Mouse (Mus musculus) hindbrain, embryonic 12.5 days (tissue): Measurements from ENCODE around the gene Sde2. TPM values are rescaled to one million over a fixed set of nuclear protein-coding genes. Genes with fewer than 3 reads are reported as not detected.
A peak's percentile ranks its signal among the peaks of the same experiment; 100 is the strongest.

ENCODE experiments used
- ATAC-seq: fragments of 200-750 bp; cut with Nextera tagmentation; 2 replicates; pipeline ENCODE4 v1.8.0; 2017; ENCODE audit warnings: moderate TSS enrichment; ENCODE audit not compliant: low FRiP score
- H3K27ac ChIP-seq: fragments of 300-500 bp; sonication (generic); 2 replicates; pipeline ENCODE4 v1.5.1; 2016; ENCODE audit warnings: mild to moderate bottlenecking
- H3K27me3 ChIP-seq: fragments of 300-500 bp; sonication (generic); 2 replicates; pipeline ENCODE4 v1.6.1; 2016; ENCODE audit warnings: mild to moderate bottlenecking
- H3K36me3 ChIP-seq: fragments of 300-500 bp; sonication (generic); 2 replicates; pipeline ENCODE4 v1.6.1; 2016; ENCODE audit warnings: mild to moderate bottlenecking
- H3K4me1 ChIP-seq: fragments of 300-500 bp; sonication (generic); 2 replicates; pipeline ENCODE4 v1.6.1; 2016
- H3K4me2 ChIP-seq: fragments of 300-500 bp; sonication (generic); replicated peaks from 2 replicates; pipeline ENCODE4 v1.6.1; 2016; ENCODE audit warnings: mild to moderate bottlenecking
- H3K4me3 ChIP-seq: fragments of 300-500 bp; sonication (generic); 2 replicates; pipeline ENCODE4 v1.5.1; 2016; ENCODE audit warnings: mild to moderate bottlenecking
- H3K9ac ChIP-seq: fragments of 300-500 bp; sonication (generic); 2 replicates; pipeline ENCODE4 v1.6.1; 2016; ENCODE audit warnings: mild to moderate bottlenecking, moderate library complexity
- H3K9me3 ChIP-seq: fragments of 300-500 bp; sonication (generic); replicated peaks from 2 replicates; pipeline ENCODE4 v1.6.1; 2016; ENCODE audit warnings: mild to moderate bottlenecking
- WGBS: fragments of 180-500 bp; shearing (Covaris S2); methylation state at CpG from one replicate; pipeline ENCODE4 v1.1.7; 2016; 5-methylcytosine and 5-hydroxymethylcytosine counted together
- polyA plus RNA-seq: library from polyadenylated mRNA; unstranded; fragments of >200 nt; fragmentation: Nextera tagmentation; extraction: Ambion mirVana; gene quantifications from 2 replicates; pipeline ENCODE4 v1.2.1, GENCODE M21; 2016

Gene Sde2
- polyA plus RNA-seq, 1 experiment from 2014 or later, result 35.6 TPM

DNA sequence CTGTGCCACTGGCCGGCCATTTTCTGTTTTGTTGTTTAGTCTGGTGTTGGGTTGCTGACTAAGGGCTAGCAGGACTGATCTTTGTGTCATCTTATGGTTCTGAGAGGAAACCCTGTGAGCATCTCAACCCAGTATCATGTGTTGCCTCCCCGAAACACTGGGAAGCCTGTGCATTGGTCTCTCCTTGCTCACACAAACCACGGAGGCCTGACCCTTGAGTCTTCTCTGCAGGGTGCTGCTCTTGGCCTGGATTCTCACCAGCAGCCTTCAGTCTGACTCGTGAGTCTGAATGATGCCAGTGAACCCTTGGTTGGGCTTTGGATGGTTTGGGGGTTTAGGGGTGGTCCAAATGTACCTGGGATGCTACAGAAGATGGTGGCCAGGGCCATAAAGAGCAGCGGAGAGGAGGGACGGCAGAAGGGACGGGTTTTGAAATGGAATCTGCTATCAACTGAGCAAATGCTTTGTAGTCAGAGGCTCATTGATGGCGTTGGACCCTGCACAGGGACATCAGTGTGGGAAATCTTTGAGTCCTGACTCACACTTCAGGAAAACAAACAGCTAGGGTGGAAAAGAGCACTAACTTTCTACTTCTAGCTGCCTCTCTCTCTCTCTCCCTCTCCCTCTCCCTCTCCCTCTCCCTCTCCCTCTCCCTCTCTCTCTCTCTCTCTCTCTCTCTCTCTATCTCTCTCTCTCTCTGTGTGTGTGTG, 11.6 kb upstream of the Sde2 start:
- H3K4me3 ChIP-seq, result no peak overlapping the region
- H3K27ac ChIP-seq, result no peak overlapping the region
- H3K9me3 ChIP-seq, result no peaks in the 10 kb centered on the region; the same call in 1 of the 2 replicates
- no peak for ATAC-seq
- H3K36me3 ChIP-seq, result no peaks in the 10 kb centered on the region
- no peaks in the 10 kb centered on the region for H3K4me1 ChIP-seq
- no peak overlapping the region for H3K4me2 ChIP-seq
- no peaks in the 10 kb centered on the region for H3K27me3 ChIP-seq
- WGBS, result 67% methylated on average over 8 of the region's 8 CpGs
- H3K9ac ChIP-seq, result no peak overlapping the region

GRCm38 (mm10) chr1:180841561-180842300, 9.2 kb upstream of the Sde2 start:
- no peak overlapping the region for H3K4me3 ChIP-seq
- no peaks in the 10 kb centered on the region for H3K9me3 ChIP-seq
- H3K27me3 ChIP-seq, result no peaks in the 10 kb centered on the region
- H3K9ac ChIP-seq, result no peak overlapping the region
- H3K36me3 ChIP-seq, result no peaks in the 10 kb centered on the region
- no peaks in the 10 kb centered on the region for H3K4me1 ChIP-seq
- WGBS, result 89% methylated on average over 8 of the region's 8 CpGs
- no peak overlapping the region for H3K4me2 ChIP-seq
- H3K27ac ChIP-seq, result no peak overlapping the region
- ATAC-seq, result no peak

GRCm38 (mm10) chr1:180848114-180848510, 2.8 kb upstream of the Sde2 start:
- Histone ChIP-seq H3K27me3 (no peaks in the 10 kb centered on the region), H3K4me1 (peaks cover 35% of the 10 kb centered on the region), H3K4me2 (peak overlapping the region; percentile 54), H3K36me3 (no peaks in the 10 kb centered on the region; the same call in 1 of the 2 replicates), H3K4me3 (peak overlapping the region; percentile 30), H3K9ac (peak overlapping the region; percentile 53), H3K27ac (peak overlapping the region; percentile 99), H3K9me3 (no peaks in the 10 kb centered on the region)
- WGBS, result 2% methylated on average over 9 of the region's 9 CpGs
- ATAC-seq, result peak; percentile 33

DNA sequence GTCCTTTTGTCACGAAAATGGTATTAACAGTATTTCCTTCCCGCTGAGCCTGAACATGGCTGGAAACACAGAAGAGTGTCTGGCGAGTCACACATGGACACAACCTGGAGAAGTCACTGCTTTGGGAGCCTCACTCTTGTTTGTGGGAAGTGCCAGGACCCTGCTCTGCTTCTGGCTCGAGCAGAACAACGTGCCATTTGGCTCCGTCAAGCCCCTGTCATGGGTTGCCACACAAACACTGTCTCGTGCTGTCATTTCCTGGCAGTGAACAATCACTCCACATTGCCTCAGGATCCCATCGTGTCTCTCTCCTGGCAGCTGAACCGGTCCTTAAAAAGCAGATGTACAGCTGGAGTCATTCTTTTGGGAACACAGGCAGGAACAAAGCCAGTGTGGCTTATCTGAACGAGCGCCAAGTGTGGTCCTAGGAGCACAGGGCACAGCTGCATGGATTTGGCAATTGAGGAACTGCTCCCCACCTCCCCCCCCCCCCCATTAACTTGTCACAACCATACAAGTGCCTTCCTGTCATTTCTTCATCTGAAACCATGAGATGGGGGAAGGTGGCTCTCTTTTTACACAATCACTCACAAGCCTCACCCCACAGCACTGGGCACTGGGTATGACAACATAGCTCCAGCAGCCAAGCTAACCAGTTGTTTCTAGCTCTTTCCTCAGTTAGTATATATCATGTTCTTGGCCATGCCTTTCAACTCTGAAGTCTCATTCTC, 2.3 kb upstream of the Sde2 start:
- WGBS, result 16% methylated on average over 11 of the region's 11 CpGs
- H3K9ac ChIP-seq, result peak overlapping the region; percentile 53
- peaks cover 35% of the 10 kb centered on the region for H3K4me1 ChIP-seq
- H3K27ac ChIP-seq, result peak overlapping the region; percentile 99
- peak overlapping the region; percentile 30 for H3K4me3 ChIP-seq
- no peaks in the 10 kb centered on the region; the same call in 1 of the 2 replicates for H3K36me3 ChIP-seq
- H3K9me3 ChIP-seq, result no peaks in the 10 kb centered on the region
- no peaks in the 10 kb centered on the region for H3K27me3 ChIP-seq
- peak overlapping the region; percentile 54 for H3K4me2 ChIP-seq
- peak; percentile 26; the same call in 1 of the 2 replicates for ATAC-seq

DNA sequence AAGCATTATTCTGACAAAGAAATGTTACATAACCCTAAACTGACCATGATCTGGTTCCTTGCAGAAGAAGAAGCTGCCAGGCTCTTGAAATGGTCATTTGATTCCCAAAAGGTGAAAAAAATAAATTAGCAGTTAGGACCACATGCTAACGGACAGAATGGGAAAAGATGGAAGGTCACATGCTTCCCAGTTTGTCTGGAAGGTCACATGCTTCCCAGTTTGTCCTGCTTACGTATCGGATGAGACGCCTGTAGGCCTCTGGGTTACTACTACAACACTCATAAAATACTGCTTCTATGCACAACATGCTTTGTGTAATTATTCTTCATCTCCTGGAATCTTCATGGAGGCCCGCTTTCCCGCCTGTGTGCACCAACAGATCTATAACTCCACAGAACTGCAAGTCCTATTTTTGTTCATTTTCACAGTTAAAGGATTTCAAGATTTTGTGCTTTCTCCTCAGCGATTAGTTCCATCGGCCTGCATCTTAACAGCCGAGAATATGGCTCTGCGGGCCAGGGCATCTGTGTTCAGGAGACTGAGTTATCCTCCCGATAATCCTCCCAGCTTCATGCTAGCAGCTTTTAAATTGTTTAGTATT, 1.1 kb upstream of the Sde2 start:
- 32% methylated on average over 11 of the region's 11 CpGs for WGBS
- H3K9ac ChIP-seq, result peak overlapping the region; percentile 79
- no peaks in the 10 kb centered on the region for H3K27me3 ChIP-seq
- peak overlapping the region; percentile 75 for H3K4me2 ChIP-seq
- ATAC-seq, result no peak
- no peaks in the 10 kb centered on the region; the same call in 1 of the 2 replicates for H3K36me3 ChIP-seq
- H3K27ac ChIP-seq, result peak overlapping the region; percentile 99
- peaks cover 35% of the 10 kb centered on the region for H3K4me1 ChIP-seq
- H3K9me3 ChIP-seq, result no peaks in the 10 kb centered on the region
- H3K4me3 ChIP-seq, result peak overlapping the region; percentile 54

DNA sequence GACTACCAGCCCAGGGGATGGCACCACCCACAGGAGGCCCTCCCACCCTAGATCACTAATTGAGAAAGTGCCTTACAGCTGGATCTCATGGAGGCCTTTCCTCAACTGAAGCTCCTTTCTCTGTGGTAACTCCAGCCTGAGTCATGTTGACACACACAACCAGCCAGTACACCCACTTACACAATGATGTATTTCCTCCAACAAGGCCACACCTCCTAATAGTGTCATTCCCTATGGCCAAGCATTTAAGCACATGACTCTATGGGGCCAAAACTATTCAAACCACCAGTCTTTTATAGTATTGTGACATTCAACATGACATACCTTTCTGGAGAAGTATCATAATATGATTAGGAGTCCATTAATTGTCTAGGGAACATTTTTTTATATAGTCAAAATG, 7.8 kb downstream of the Sde2 start:
- Histone ChIP-seq H3K27me3 (no peaks in the 10 kb centered on the region), H3K4me3 (no peak overlapping the region), H3K36me3 (peaks cover 77% of the 10 kb centered on the region), H3K9me3 (no peaks in the 10 kb centered on the region), H3K4me2 (no peak overlapping the region), H3K27ac (no peak overlapping the region), H3K9ac (no peak overlapping the region), H3K4me1 (no peaks in the 10 kb centered on the region)
- no peak for ATAC-seq

- H3K27me3 ChIP-seq, result no peaks in the 10 kb centered on the region
- 88% methylated on average over 6 of the region's 6 CpGs for WGBS
- H3K36me3 ChIP-seq, result peaks cover 88% of the 10 kb centered on the region
- H3K4me1 ChIP-seq, result no peaks in the 10 kb centered on the region
- no peak overlapping the region for H3K27ac ChIP-seq
- no peaks in the 10 kb centered on the region for H3K9me3 ChIP-seq
- no peak overlapping the region for H3K9ac ChIP-seq
- no peak for ATAC-seq
- no peak overlapping the region for H3K4me3 ChIP-seq
- H3K4me2 ChIP-seq, result no peak overlapping the region
Measured at GRCm38 (mm10) chr1:180860030-180860429, 9.1 kb downstream of the Sde2 start.

DNA sequence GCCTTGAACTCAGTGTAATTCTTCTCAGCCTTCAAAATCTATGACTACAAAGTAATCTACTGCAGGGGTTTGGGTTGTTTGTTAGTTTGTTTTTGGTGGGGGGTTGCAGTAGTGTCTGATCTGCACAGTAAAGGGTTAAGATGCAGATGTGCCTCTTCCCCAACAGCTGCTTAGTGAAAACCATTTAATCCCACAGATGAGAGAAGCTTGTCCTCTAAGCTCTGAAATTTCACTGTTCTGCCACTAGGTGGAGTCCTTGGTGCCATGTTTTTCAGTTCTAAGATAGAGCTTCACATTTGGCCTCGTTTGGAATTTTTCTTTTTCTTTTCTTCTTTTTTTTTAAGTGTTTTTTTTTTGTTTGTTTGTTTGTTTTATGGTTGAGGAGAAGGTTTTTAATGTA, 12.7 kb downstream of the Sde2 start:
- H3K36me3 ChIP-seq, result peaks cover 87% of the 10 kb centered on the region
- no peak for ATAC-seq

DNA sequence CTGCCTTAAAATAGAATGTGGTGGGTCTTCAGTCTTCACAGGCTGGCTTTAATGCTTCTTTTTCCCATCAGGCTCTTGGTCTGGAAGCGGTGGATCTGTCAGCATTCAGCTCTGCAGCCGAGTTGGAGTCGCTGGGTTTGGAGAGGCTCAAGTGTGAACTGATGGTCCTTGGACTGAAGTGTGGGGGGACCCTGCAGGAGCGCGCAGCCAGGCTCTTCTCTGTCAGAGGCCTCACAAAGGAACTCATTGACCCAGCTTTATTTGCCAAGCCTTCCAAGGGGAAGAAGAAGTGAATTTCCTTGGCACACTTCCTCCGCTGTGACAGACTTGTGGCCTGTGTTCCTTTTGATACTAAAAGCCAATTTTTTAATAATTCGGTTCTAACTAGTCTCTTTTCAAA, 15.1 kb downstream of the Sde2 start:
- peaks cover 66% of the 10 kb centered on the region for H3K36me3 ChIP-seq
- 90% methylated on average over 7 of the region's 7 CpGs for WGBS

More for the DNA sequence above, 12.7 kb downstream of the Sde2 start:
- WGBS, result 42% methylated on average over 1 of the region's 1 CpGs
- H3K4me2 ChIP-seq, result no peak overlapping the region
- no peaks in the 10 kb centered on the region for H3K27me3 ChIP-seq
- H3K9ac ChIP-seq, result no peak overlapping the region
- H3K27ac ChIP-seq, result no peak overlapping the region
- no peaks in the 10 kb centered on the region for H3K9me3 ChIP-seq
- no peak overlapping the region for H3K4me3 ChIP-seq
- H3K4me1 ChIP-seq, result no peaks in the 10 kb centered on the region

DNA sequence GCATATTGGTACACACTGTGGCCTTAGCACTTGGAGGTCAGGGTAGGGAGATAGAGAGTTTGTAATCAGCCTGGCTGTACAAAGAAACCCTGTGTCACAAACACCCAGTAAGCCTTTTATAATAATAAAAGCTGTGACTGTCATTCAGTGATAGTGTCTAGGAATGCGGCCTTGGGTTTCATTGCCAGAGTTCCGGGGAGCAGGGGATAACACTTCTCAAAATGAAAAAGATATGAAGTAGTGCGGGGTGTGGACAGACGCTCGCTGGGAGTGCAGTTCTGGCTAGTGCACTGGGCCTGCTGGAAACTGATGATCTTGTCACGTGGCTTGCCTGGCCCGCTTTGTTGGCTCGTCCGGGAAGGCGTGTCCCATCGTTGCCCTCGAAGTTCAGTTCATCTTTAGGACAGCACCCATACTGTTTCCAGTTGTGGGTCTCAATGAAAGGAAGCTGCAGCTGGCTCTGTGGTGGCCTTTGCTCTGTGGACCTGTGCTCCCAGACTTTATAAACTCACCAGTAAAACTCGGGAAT, 19.3 kb downstream of the Sde2 start:
- Histone ChIP-seq H3K4me1 (no peaks in the 10 kb centered on the region), H3K27ac (no peak overlapping the region), H3K27me3 (no peaks in the 10 kb centered on the region; the same call in 1 of the 2 replicates), H3K36me3 (peaks cover 30% of the 10 kb centered on the region), H3K9ac (no peak overlapping the region), H3K9me3 (no peaks in the 10 kb centered on the region), H3K4me2 (no peak overlapping the region), H3K4me3 (no peak overlapping the region)
- WGBS, result 75% methylated on average over 13 of the region's 13 CpGs
- ATAC-seq, result no peak

More for the DNA sequence above, 15.1 kb downstream of the Sde2 start:
- no peak overlapping the region for H3K9ac ChIP-seq
- H3K4me3 ChIP-seq, result no peak overlapping the region
- H3K4me2 ChIP-seq, result no peak overlapping the region
- no peak overlapping the region for H3K27ac ChIP-seq
- H3K4me1 ChIP-seq, result no peaks in the 10 kb centered on the region
- no peaks in the 10 kb centered on the region for H3K9me3 ChIP-seq
- no peak for ATAC-seq
- H3K27me3 ChIP-seq, result no peaks in the 10 kb centered on the region

DNA sequence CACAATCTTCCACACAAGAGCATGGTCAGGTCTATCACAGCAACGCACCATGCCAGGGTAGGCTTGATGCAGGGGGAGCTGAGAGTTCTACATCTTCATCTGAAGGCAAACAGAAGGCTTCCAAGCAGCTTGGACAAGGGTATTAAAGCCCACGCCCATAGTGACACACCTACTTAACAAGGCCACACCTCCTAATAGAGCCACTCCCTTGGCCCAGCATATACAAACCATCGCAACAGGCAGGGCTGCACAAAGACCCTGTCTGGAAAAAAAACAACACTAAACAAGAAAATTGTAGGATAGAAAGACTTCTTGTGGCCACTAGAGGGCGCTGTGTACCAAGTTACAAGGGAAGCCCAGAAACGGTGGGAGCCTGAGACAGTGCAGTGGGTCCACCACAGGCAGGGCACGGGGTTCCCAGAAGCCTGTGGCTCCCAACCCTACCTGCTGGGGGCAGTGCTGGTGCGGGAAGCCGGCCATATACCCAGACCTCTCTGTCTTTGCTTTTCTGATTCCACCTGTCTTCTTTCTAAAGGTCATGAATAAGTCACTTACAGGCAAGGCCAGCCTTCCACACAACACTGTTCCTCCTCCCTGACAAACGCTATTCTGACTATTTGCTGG, 23.0 kb downstream of the Sde2 start:
- no peak for ATAC-seq
- no peaks in the 10 kb centered on the region for H3K36me3 ChIP-seq
- no peaks in the 10 kb centered on the region; the same call in 1 of the 2 replicates for H3K27me3 ChIP-seq
- no peak overlapping the region for H3K4me2 ChIP-seq
- no peak overlapping the region for H3K4me3 ChIP-seq
- H3K27ac ChIP-seq, result no peak overlapping the region
- no peaks in the 10 kb centered on the region for H3K4me1 ChIP-seq
- H3K9me3 ChIP-seq, result no peaks in the 10 kb centered on the region
- no peak overlapping the region for H3K9ac ChIP-seq
- WGBS, result 14% methylated on average over 9 of the region's 9 CpGs
